Mouse (Mus musculus) neural tube, embryonic 13.5 days (tissue): ENCODE data around the gene Tgfbr1. TPM values are rescaled to one million over a fixed set of nuclear protein-coding genes. Genes with fewer than 3 reads are reported as not detected.
"Not testable (repeated sequence)": the region's sequence is repeated elsewhere in the genome, so short reads cannot be mapped to it uniquely, and the experiment has no call there.

Source experiments
- ATAC-seq: fragments of 200-750 bp; cut with Nextera tagmentation; 2 replicates; pipeline ENCODE4 v1.8.0; 2017; ENCODE audit warnings: low read depth, mild to moderate bottlenecking, moderate TSS enrichment, moderate library complexity
- H3K27ac ChIP-seq: fragments of 300-500 bp; sonication (generic); replicated peaks from 2 replicates; pipeline ENCODE4 v1.5.1; 2015; ENCODE audit warnings: moderate library complexity, mild to moderate bottlenecking, inconsistent platforms
- H3K27me3 ChIP-seq: fragments of 300-500 bp; sonication (generic); 2 replicates; pipeline ENCODE4 v1.6.1; 2015; ENCODE audit warnings: mild to moderate bottlenecking, inconsistent platforms
- H3K36me3 ChIP-seq: fragments of 300-500 bp; sonication (generic); 2 replicates; pipeline ENCODE4 v1.6.1; 2015; ENCODE audit warnings: mild to moderate bottlenecking, inconsistent platforms
- H3K4me1 ChIP-seq: fragments of 300-500 bp; sonication (generic); replicated peaks from 2 replicates; pipeline ENCODE4 v1.6.1; 2015; ENCODE audit warnings: inconsistent platforms
- H3K4me2 ChIP-seq: fragments of 300-500 bp; sonication (generic); 2 replicates; pipeline ENCODE4 v1.6.1; 2015; ENCODE audit warnings: inconsistent platforms, mild to moderate bottlenecking, moderate library complexity
- H3K4me3 ChIP-seq: fragments of 300-500 bp; sonication (generic); 2 replicates; pipeline ENCODE4 v1.5.1; 2015; ENCODE audit warnings: mild to moderate bottlenecking, inconsistent platforms
- H3K9ac ChIP-seq: fragments of 300-500 bp; sonication (generic); 2 replicates; pipeline ENCODE4 v1.6.1; 2015; ENCODE audit warnings: moderate library complexity, mild to moderate bottlenecking, inconsistent platforms
- H3K9me3 ChIP-seq: fragments of 300-500 bp; sonication (generic); 2 replicates; pipeline ENCODE4 v1.6.1; 2016; ENCODE audit warnings: inconsistent platforms
- WGBS: fragments of 180-500 bp; shearing (Covaris S2); methylation state at CpG from one replicate; pipeline ENCODE4 v1.1.7; 2015; 5-methylcytosine and 5-hydroxymethylcytosine counted together
- polyA plus RNA-seq: library from polyadenylated mRNA; unstranded; fragments of >200 nt; fragmentation: Nextera tagmentation; extraction: Ambion mirVana; gene quantifications from 2 replicates; pipeline ENCODE4 v1.2.1, GENCODE M21; 2015

Tgfbr1 gene
- polyA plus RNA-seq, 1 experiment from 2014 or later: 42.6 TPM

DNA sequence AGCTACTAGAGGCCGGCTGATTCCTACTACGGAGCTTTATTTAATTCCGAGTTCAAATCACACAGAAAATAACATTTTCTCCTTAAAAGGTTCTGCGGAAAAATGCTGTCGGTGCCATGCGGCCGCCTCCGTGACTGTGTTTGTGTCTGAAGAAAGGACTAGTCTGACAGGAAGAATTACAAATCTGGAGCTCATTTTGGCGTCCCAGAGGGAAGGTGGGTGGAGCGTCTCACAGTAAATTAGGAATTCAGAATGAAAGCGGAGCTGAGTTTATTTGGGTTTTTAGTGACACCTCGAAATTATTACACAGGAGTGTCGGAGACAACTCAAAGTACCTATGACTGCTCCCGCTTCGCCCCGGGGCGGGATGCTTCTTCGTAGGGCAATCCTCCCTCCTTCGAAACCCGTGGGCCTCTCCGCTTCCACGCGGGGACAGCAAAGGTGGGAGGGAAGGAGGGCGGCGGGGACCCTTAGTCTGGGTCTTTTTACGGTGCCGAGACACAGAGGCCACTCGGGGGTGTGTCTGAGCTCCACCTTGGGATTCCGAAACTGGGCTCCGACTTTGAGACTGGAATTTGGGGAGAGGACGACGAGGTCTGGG lies 861 bp upstream of the Tgfbr1 start:
- Histone ChIP-seq H3K4me1 (peaks cover 41% of the 10 kb centered on the region), H3K27ac (peak overlapping the region; percentile 91), H3K4me2 (peak overlapping the region; percentile 94), H3K9me3 (no peaks in the 10 kb centered on the region), H3K4me3 (peak overlapping the region; percentile 98), H3K9ac (peak overlapping the region; percentile 72), H3K27me3 (no peaks in the 10 kb centered on the region; the same call in 1 of the 2 replicates), H3K36me3 (no peaks in the 10 kb centered on the region)
- peak; percentile 9 for ATAC-seq
- WGBS: under 1% methylated on average over 32 of the region's 32 CpGs

DNA sequence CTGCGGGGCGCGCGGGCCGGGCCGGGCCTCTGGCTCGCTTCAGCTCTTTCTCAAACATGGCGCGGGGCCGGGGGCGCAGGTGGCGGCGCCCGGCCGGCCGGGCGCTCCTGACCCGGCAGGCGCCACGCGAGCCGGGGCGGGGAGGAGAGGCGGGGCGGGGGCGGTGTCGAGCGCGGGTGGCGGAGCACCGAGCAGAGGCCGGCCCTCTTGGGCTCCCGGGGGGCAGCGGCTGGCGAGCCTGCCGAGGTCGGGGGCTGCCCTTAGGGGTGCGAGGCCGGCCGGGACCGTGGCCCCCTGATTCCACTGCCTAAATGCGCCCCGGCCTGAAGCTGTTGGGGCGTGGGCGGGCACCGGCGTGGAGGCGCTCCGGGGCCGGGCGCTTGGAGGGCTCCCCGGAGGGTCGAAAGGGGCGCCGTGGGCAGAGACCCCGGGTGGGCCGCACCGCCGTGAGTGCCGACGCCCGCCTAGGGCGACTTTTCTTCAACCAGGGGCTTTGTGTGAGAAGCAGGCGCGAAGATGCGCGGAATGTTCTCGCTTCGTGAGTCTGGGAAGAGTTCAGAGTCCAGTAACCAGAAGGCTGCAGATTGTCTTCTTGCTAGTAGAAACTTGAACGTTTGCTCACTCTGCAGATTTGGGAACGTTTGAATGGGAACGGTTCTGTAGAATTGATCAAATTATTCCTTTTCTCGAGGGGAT lies 542 bp downstream of the Tgfbr1 start:
- H3K36me3 ChIP-seq: no peaks in the 10 kb centered on the region
- ATAC-seq: peak; percentile 68

DNA sequence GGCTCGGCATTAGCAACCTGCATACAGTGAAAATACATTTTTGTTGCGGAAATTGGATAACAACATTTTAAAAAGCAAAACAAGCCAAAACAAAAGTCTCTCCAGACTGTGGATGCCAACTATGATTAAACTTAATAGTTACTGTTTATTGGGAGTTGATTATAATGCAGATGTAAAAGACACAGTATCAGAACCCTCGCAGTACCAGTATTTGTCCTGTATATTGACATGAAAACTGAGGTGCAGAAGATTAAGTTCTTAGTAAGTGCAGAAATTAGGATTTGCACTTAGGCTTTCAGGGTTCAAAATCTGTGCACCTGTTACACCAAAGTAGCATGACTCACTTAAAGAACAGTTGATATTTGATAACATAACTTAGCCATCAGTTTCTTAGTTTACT lies 1.3 kb downstream of the Tgfbr1 start:
- peak overlapping the region; percentile 94 for H3K9ac ChIP-seq
- no peaks in the 10 kb centered on the region; the same call in 1 of the 2 replicates for H3K27me3 ChIP-seq
- peak overlapping the region; percentile 94 for H3K4me2 ChIP-seq
- H3K4me1 ChIP-seq: peaks cover 46% of the 10 kb centered on the region
- peak overlapping the region; percentile 98 for H3K4me3 ChIP-seq
- H3K9me3 ChIP-seq: no peaks in the 10 kb centered on the region
- no peak for ATAC-seq
- H3K36me3 ChIP-seq: no peaks in the 10 kb centered on the region
- H3K27ac ChIP-seq: no peak overlapping the region
- 43% methylated on average over 3 of the region's 3 CpGs for WGBS

More for the DNA sequence above, 542 bp downstream of the Tgfbr1 start:
- Histone ChIP-seq H3K4me2 (peak overlapping the region; percentile 94), H3K4me1 (peaks cover 46% of the 10 kb centered on the region), H3K27ac (peak overlapping the region; percentile 91), H3K27me3 (no peaks in the 10 kb centered on the region; the same call in 1 of the 2 replicates), H3K9me3 (no peaks in the 10 kb centered on the region), H3K4me3 (peak overlapping the region; percentile 98), H3K9ac (peak overlapping the region; percentile 94)
- WGBS: 1% methylated on average over 47 of the region's 73 CpGs

DNA sequence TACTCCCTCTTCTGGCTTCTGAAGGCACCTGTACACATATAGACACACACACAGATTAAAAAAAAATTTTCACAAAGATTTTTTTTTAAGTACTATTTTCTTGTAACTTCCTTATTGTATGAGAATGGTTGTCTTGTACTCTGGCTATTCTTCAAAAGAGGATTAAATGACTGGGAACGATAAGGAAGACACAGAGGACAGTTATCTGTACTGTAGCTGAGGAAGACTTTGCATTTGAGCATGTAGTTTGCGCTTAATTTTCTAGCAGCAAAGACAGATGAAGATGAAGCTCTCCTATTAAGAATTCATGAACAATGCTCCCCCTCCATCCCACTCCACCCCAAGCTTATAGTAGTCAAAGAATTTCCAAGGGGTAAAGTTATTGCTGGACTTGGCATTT lies 9.6 kb downstream of the Tgfbr1 start:
- ATAC-seq: no peak
- no peak overlapping the region for H3K27ac ChIP-seq
- H3K4me2 ChIP-seq: no peak overlapping the region
- H3K27me3 ChIP-seq: no peaks in the 10 kb centered on the region
- no peak overlapping the region for H3K9ac ChIP-seq
- no peak overlapping the region for H3K4me3 ChIP-seq
- peaks cover 23% of the 10 kb centered on the region for H3K4me1 ChIP-seq
- no peaks in the 10 kb centered on the region for H3K36me3 ChIP-seq
- WGBS: 77% methylated on average over 2 of the region's 2 CpGs
- no peaks in the 10 kb centered on the region for H3K9me3 ChIP-seq

DNA sequence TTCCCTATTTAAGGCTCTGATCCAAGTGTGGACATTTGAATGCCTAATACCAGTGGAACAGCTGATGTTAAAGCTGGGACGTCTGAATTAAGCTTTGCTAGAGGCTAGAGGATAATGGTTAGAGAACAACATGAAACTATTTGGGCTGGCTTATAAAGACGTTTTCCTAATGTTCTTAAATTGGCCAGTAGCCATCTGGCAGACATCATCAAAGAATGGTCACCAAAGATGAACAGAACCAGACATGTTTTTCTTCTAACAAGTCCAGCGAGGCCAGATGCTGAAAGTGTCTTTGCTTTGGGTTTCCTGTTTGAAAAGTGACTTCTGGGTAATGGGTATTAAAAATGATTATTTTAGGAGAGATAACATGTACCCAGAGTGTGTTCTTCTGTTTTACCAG lies 10.1 kb downstream of the Tgfbr1 start:
- Histone ChIP-seq H3K36me3 (no peaks in the 10 kb centered on the region), H3K27ac (no peak overlapping the region), H3K9me3 (no peaks in the 10 kb centered on the region), H3K27me3 (no peaks in the 10 kb centered on the region), H3K4me3 (no peak overlapping the region), H3K4me2 (no peak overlapping the region), H3K9ac (no peak overlapping the region), H3K4me1 (peaks cover 19% of the 10 kb centered on the region)
- 48% methylated on average over 3 of the region's 3 CpGs for WGBS
- no peak for ATAC-seq

DNA sequence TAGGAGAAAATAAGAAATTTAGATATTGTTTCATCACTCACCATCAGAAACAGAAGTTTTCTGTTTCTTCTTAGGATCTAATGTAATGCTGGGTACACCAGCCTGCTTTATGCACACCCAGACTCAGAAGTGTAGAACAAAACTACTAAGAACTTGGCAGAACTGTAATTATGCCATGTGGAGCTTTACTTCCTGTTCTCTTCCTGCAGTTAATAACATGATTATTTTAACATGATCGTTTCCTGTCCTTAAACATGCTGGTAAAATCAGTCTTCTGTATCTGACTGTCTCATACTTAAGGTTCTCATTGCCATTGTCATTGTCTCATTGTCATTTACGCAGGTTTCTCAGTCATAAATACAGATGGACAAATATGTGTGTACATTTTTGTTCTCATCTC lies 15.7 kb downstream of the Tgfbr1 start:
- no peak for ATAC-seq
- Histone ChIP-seq H3K27ac (no peak overlapping the region), H3K27me3 (no peaks in the 10 kb centered on the region), H3K4me1 (peaks cover 4% of the 10 kb centered on the region; the same call in 1 of the 2 replicates), H3K9me3 (no peaks in the 10 kb centered on the region), H3K36me3 (no peaks in the 10 kb centered on the region), H3K4me3 (no peak overlapping the region), H3K9ac (no peak overlapping the region), H3K4me2 (no peak overlapping the region)
- WGBS: 85% methylated on average over 2 of the region's 2 CpGs

DNA sequence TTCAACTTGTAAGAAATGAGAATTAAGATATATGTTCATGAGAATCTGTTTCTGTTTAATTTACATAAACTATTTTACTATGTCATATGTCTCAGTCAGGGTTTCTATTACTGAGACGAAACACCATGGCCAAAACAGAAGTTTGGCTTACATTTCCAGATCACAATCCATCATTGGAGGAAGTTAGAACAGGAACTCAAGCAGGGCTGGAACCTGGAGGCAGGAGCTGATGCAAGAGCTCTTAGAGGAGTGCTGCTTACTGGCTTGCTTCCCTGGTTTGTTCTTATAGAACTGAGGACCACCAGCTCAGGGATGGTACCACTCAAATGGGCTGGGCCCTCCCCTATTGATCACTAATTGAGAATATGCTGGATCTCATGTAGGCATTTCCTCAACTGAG lies 25.7 kb downstream of the Tgfbr1 start:
- no peak overlapping the region for H3K4me2 ChIP-seq
- H3K9me3 ChIP-seq: no peaks in the 10 kb centered on the region
- no peak for ATAC-seq
- no peaks in the 10 kb centered on the region for H3K36me3 ChIP-seq
- 72% methylated on average over 1 of the region's 1 CpGs for WGBS
- no peak overlapping the region for H3K27ac ChIP-seq
- no peak overlapping the region for H3K9ac ChIP-seq
- no peaks in the 10 kb centered on the region for H3K27me3 ChIP-seq
- no peak overlapping the region for H3K4me3 ChIP-seq
- H3K4me1 ChIP-seq: no peaks in the 10 kb centered on the region

DNA sequence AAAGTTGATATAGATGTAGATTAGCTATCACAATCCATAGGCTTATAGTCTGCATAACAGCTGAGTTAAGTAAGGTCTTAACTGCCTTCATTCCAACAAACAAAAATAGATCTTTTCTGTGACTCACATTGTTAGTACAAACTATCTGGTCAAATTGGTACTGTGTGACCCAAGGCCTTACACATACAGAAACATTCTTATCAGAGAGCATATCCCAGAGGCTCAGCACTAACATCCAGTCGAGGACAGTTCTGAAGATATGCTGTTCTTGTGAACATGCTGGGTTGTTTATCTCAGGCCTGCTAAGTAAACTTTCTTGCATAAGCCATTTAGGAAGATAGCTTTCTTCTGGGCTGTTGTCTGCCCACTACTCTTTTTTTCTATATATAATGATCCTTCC lies 29.4 kb downstream of the Tgfbr1 start:
- Histone ChIP-seq H3K9ac (no peak overlapping the region), H3K27ac (no peak overlapping the region), H3K4me2 (no peak overlapping the region), H3K4me1 (no peaks in the 10 kb centered on the region), H3K9me3 (no peaks in the 10 kb centered on the region), H3K36me3 (peaks cover 20% of the 10 kb centered on the region), H3K4me3 (no peak overlapping the region), H3K27me3 (no peaks in the 10 kb centered on the region)
- 79% methylated on average over 1 of the region's 1 CpGs for WGBS
- ATAC-seq: no peak

DNA sequence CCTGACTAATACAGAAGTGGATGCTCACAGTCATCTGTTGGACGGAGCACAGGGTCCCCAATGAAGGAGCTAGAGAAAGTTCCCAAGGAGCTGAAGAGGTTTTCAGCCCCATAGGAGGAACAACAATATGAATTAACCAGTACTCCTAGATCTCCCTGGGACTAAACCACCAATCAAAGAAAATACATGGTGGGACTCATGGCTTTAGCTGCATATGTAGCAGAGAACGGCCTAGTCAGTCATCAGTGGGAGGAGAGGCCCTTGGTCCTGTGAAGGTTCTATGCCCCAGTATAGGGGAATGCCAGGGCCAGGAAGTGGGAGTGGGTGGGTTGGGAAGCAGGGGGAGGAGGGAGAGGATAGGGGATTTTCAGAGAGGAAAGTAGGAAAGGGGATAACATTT lies 38.9 kb downstream of the Tgfbr1 start:
- H3K4me2 ChIP-seq, H3K27ac ChIP-seq, H3K9me3 ChIP-seq, H3K27me3 ChIP-seq, H3K9ac ChIP-seq, H3K4me3 ChIP-seq, ATAC-seq, H3K4me1 ChIP-seq: not testable (repeated sequence)
- peaks cover 17% of the 10 kb centered on the region for H3K36me3 ChIP-seq
- 92% methylated on average over 2 of the region's 2 CpGs for WGBS

DNA sequence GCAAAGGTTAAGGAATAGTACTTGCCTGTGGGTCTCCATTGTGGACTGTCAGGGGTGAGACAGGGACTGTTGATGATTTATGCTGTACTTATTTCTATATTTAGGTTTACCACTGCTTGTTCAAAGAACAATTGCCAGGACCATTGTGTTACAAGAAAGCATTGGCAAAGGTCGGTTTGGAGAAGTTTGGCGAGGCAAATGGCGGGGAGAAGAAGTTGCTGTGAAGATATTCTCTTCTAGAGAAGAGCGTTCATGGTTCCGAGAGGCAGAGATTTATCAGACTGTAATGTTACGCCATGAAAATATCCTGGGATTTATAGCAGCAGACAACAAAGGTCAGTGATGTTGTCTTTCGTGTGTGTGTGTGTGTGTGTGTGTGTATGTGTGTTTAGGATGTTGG lies 43.2 kb downstream of the Tgfbr1 start:
- Histone ChIP-seq H3K4me3 (no peak overlapping the region), H3K4me1 (no peaks in the 10 kb centered on the region), H3K36me3 (peaks cover 40% of the 10 kb centered on the region), H3K9me3 (no peaks in the 10 kb centered on the region), H3K27me3 (no peaks in the 10 kb centered on the region), H3K9ac (no peak overlapping the region), H3K27ac (no peak overlapping the region), H3K4me2 (no peak overlapping the region)
- no peak for ATAC-seq
- 92% methylated on average over 7 of the region's 7 CpGs for WGBS

DNA sequence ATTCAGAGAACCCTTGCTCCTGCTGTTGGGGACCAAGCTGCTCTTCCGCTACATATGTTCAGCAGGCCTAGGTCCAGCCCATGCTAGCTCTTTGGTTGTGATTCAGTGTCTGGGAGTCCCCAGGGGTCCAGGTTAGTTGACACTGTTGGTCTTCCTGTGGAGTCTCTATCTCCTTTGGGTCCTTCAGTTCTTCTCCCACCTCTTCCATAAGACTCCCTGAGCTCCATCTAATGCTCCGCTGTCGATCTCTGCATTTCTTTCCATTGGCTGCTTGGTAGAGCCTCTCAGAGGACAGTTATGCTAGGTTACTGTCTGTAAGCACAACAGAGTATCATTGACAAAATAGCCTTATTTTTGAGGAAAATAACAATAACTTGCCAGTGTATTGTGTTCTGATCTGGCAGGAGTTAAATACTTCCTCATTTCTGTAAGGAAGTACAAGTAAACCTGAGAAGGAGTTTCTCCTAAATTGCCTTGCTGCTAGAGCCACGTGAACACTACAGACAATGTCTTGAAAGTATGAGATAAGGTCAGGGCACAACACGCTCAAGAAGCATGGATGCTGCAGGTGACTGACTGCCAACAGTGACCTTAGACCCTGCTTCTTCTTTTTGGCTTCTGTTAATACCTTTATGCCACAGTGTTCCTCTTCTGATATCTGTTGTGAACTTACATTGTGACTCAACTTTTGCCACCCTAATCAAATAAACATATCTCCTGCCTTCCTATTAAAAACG lies 45.1 kb downstream of the Tgfbr1 start:
- H3K9me3 ChIP-seq: no peaks in the 10 kb centered on the region
- ATAC-seq: no peak
- H3K36me3 ChIP-seq: peaks cover 50% of the 10 kb centered on the region
- no peak overlapping the region for H3K4me2 ChIP-seq
- WGBS: 95% methylated on average over 6 of the region's 6 CpGs
- no peak overlapping the region for H3K4me3 ChIP-seq
- H3K27ac ChIP-seq: no peak overlapping the region
- no peaks in the 10 kb centered on the region for H3K27me3 ChIP-seq
- no peaks in the 10 kb centered on the region for H3K4me1 ChIP-seq
- no peak overlapping the region for H3K9ac ChIP-seq

DNA sequence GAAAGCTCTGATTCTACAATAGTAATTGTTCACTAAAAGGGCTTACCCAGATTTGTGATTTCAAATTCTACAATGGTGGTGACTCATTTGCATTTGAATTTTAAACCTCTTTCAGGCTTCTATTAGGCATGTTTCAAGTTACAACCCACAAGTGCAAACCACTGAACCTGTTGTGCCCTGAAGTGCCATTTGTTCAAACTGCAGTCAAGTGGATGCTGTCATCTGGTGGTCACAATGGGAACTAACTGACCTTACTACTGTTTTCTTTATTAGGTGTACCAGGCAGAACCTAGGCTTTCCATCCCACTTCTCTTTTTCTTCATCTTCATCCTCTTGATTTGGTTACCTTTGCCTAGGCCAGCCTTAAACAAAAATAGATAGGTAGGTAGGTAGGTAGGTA lies 46.8 kb downstream of the Tgfbr1 start:
- H3K36me3 ChIP-seq: peaks cover 53% of the 10 kb centered on the region
- no peak overlapping the region for H3K4me2 ChIP-seq
- H3K4me1 ChIP-seq: no peaks in the 10 kb centered on the region
- no peak overlapping the region for H3K4me3 ChIP-seq
- H3K9ac ChIP-seq: no peak overlapping the region
- H3K27ac ChIP-seq: no peak overlapping the region
- ATAC-seq: no peak
- no peaks in the 10 kb centered on the region for H3K9me3 ChIP-seq
- no peaks in the 10 kb centered on the region for H3K27me3 ChIP-seq
